Mouse (Mus musculus) midbrain, embryonic 11.5 days (tissue): ENCODE measurements at regions not wholly inside any gene's neighbourhood (a gene's known extent, or its start where the extent isn't known, plus 50 kb on each side); places are given as distances from the start of the nearest gene placed in this dataset.

Experiments used
- ATAC-seq: fragments of 200-750 bp; cut with Nextera tagmentation; 2 replicates; pipeline ENCODE4 v1.8.0; 2017; ENCODE audit warnings: moderate TSS enrichment, moderate library complexity; ENCODE audit not compliant: low FRiP score
- DNase-seq: peaks from one replicate; pipeline ENCODE4 v3.0.0; 2015; ENCODE audit warnings: low spot score; ENCODE audit errors: missing footprints
- H3K27ac ChIP-seq: fragments of 300-500 bp; sonication (generic); 2 replicates; pipeline ENCODE4 v1.5.1; 2014; ENCODE audit warnings: low read depth, low read length
- H3K27me3 ChIP-seq: fragments of 300-500 bp; sonication (generic); 2 replicates; pipeline ENCODE4 v1.6.1; 2014; ENCODE audit warnings: mild to moderate bottlenecking, low read length, moderate library complexity, mixed read lengths; ENCODE audit not compliant: control insufficient read depth, insufficient read depth
- H3K36me3 ChIP-seq: fragments of 300-500 bp; sonication (generic); 2 replicates; pipeline ENCODE4 v1.6.1; 2014; ENCODE audit warnings: mild to moderate bottlenecking, low read length, moderate library complexity, mixed read lengths; ENCODE audit not compliant: control insufficient read depth, insufficient read depth
- H3K4me1 ChIP-seq: fragments of 300-500 bp; sonication (generic); 2 replicates; pipeline ENCODE4 v1.6.1; 2014; ENCODE audit warnings: low read length; ENCODE audit not compliant: control insufficient read depth, insufficient read depth
- H3K4me2 ChIP-seq: fragments of 300-500 bp; sonication (generic); 2 replicates; pipeline ENCODE4 v1.6.1; 2014; ENCODE audit warnings: mild to moderate bottlenecking, moderate library complexity
- H3K4me3 ChIP-seq: fragments of 300-500 bp; sonication (generic); 2 replicates; pipeline ENCODE4 v1.5.1; 2014; ENCODE audit warnings: low read depth, low read length
- H3K9ac ChIP-seq: fragments of 300-500 bp; sonication (generic); 2 replicates; pipeline ENCODE4 v1.6.1; 2014; ENCODE audit warnings: low read length
- H3K9me3 ChIP-seq: fragments of 300-500 bp; sonication (generic); 2 replicates; pipeline ENCODE4 v1.6.1; 2016; ENCODE audit warnings: low read length; ENCODE audit not compliant: control insufficient read depth
- WGBS: fragments of 180-500 bp; shearing (Covaris S2); extraction: QIAGEN DNeasy Blood & Tissue Kit; methylation state at CpG from one replicate; pipeline ENCODE4 v1.1.7; 2014; 5-methylcytosine and 5-hydroxymethylcytosine counted together

- H3K27me3 ChIP-seq, result no peaks in the 10 kb centered on the region
- 69% methylated on average over 11 of the region's 11 CpGs for WGBS
- H3K27ac ChIP-seq, result no peak overlapping the region
- no peak overlapping the region for H3K9ac ChIP-seq
- no peaks in the 10 kb centered on the region for H3K4me1 ChIP-seq
- H3K36me3 ChIP-seq, result no peaks in the 10 kb centered on the region
- ATAC-seq (no peak), DNase-seq (no peak)
- no peak overlapping the region for H3K4me3 ChIP-seq
- H3K4me2 ChIP-seq, result no peak overlapping the region
- H3K9me3 ChIP-seq, result no peaks in the 10 kb centered on the region
Observed at GRCm38 (mm10) chr16:93026094-93026648, 200.2 kb upstream of the Runx1 start.

- ATAC-seq, result no peak
- H3K27me3 ChIP-seq, result no peaks in the 10 kb centered on the region
- no peak overlapping the region for H3K4me3 ChIP-seq
- H3K36me3 ChIP-seq, result no peaks in the 10 kb centered on the region
- H3K27ac ChIP-seq, result no peak overlapping the region
- whole genome bisulfite sequencing, result 75% methylated on average over 7 of the region's 7 CpGs
- H3K4me1 ChIP-seq, result no peaks in the 10 kb centered on the region
- no peaks in the 10 kb centered on the region for H3K9me3 ChIP-seq
- no peak for DNase-seq
- H3K4me2 ChIP-seq, result no peak overlapping the region
- H3K9ac ChIP-seq, result no peak overlapping the region
Observed at GRCm38 (mm10) chr16:93019800-93020555, 194.0 kb upstream of the Runx1 start.

DNA sequence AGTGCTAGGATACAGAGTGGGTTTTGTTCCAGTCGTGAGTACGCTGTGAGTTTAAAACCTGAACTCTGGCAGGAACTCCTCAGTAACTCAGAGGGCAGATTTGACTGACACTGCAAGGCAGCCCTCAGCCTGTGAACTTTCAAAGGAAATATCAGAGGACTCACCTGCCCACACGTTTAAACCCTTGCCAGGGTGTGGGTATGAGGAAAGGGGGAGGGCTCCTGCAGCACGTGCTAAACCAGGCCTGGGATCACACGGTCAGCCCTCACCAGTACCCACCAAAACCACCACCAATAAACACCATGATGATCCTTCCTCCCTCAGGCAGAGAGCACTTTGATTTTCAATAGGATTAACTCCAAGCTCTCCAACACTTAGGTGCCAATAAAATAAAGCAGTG is 192.8 kb upstream of the Runx1 start:
- H3K36me3 ChIP-seq, result no peaks in the 10 kb centered on the region
- H3K27ac ChIP-seq, result no peak overlapping the region
- H3K4me2 ChIP-seq, result no peak overlapping the region
- H3K4me1 ChIP-seq, result no peaks in the 10 kb centered on the region
- no peaks in the 10 kb centered on the region for H3K27me3 ChIP-seq
- ATAC-seq (no peak), DNase-seq (no peak)
- no peaks in the 10 kb centered on the region for H3K9me3 ChIP-seq
- 58% methylated on average over 5 of the region's 5 CpGs for WGBS
- no peak overlapping the region for H3K4me3 ChIP-seq
- no peak overlapping the region for H3K9ac ChIP-seq

DNA sequence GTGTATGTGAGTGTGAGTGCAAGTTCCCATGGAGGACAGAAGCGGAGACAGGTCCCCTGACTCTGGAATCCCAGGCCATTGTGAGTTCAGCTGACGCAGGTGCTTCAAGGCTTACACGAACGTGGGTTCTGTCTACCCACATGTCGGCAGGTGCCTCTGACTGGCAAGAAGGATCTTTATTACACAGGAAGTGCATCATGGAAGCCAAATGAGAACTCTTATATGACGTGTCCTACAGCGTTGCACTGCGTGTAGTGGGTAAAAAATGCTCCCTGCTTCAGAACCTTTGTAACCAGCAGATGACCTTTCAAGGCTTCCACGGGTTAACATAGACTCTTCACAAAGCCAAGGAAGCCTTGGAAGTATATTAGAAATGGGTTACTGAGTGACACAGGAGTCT is 191.1 kb upstream of the Runx1 start:
- H3K36me3 ChIP-seq, result no peaks in the 10 kb centered on the region
- H3K27ac ChIP-seq, result no peak overlapping the region
- no peak overlapping the region for H3K4me3 ChIP-seq
- ATAC-seq, result no peak
- H3K4me2 ChIP-seq, result no peak overlapping the region
- no peaks in the 10 kb centered on the region for H3K27me3 ChIP-seq
- no peaks in the 10 kb centered on the region for H3K9me3 ChIP-seq
- DNase-seq, result no peak
- H3K9ac ChIP-seq, result no peak overlapping the region
- 92% methylated on average over 9 of the region's 9 CpGs for WGBS
- H3K4me1 ChIP-seq, result no peaks in the 10 kb centered on the region

- no peak for ATAC-seq
- Histone ChIP-seq H3K27ac (no peak overlapping the region), H3K4me1 (no peaks in the 10 kb centered on the region), H3K36me3 (no peaks in the 10 kb centered on the region), H3K27me3 (no peaks in the 10 kb centered on the region), H3K4me2 (no peak overlapping the region), H3K9me3 (no peaks in the 10 kb centered on the region), H3K9ac (no peak overlapping the region), H3K4me3 (no peak overlapping the region)
- WGBS, result 79% methylated on average over 6 of the region's 6 CpGs
- no peak for DNase-seq
Observed at GRCm38 (mm10) chr16:93015636-93016035, 189.7 kb upstream of the Runx1 start.

DNA sequence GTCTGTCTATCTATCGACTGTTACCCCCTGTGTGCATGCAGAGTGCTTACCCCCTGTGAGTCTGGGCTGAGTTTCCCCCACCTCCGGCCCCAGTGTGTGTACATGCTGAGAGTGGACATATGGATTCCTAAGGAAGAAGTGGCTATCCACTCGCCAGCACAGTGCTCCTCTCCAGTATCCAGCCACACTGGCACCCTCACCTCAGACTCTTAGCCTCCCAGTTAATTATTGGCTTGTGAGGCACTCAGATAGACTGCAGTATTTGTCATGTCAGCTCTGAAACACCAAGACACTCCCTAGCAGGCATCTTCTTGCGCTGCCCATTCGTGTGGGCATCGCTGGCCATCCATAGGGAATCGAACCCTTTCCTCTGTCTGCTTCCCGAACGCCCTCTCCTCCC is 189.0 kb upstream of the Runx1 start:
- Histone ChIP-seq H3K27ac (no peak overlapping the region), H3K4me3 (no peak overlapping the region), H3K4me1 (no peaks in the 10 kb centered on the region), H3K27me3 (no peaks in the 10 kb centered on the region), H3K9ac (no peak overlapping the region), H3K4me2 (no peak overlapping the region), H3K9me3 (no peaks in the 10 kb centered on the region), H3K36me3 (no peaks in the 10 kb centered on the region)
- 90% methylated on average over 9 of the region's 9 CpGs for WGBS
- DNase-seq (no peak), ATAC-seq (no peak)

- no peak for DNase-seq
- ATAC-seq, result no peak
- no peaks in the 10 kb centered on the region for H3K9me3 ChIP-seq
- 61% methylated on average over 8 of the region's 8 CpGs for WGBS
- H3K36me3 ChIP-seq, result no peaks in the 10 kb centered on the region
- H3K27me3 ChIP-seq, result no peaks in the 10 kb centered on the region
- H3K4me2 ChIP-seq, result no peak overlapping the region
- H3K4me3 ChIP-seq, result no peak overlapping the region
- H3K27ac ChIP-seq, result no peak overlapping the region
- no peaks in the 10 kb centered on the region for H3K4me1 ChIP-seq
- no peak overlapping the region for H3K9ac ChIP-seq
Observed at GRCm38 (mm10) chr16:93013881-93014280, 187.9 kb upstream of the Runx1 start.

DNA sequence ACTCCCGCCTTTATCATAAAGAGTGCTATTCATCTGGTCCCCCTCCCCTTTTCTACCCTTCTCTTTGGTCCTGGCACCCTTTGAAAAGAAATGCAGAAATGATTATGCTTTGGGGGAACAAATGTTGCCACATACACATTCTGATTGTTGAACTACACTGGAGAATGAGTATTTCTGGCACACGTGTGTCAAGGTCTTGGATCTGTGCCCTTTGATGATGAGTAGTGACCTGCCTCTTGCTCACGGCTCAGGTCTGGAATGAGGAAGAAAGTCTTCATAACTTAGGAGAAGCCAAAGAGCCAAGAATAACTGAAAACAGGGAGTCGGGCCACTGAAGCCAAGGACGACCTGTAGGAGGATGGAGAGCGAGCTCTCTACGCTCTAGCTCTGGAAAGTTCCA is 187.3 kb upstream of the Runx1 start:
- 89% methylated on average over 7 of the region's 7 CpGs for WGBS
- no peaks in the 10 kb centered on the region for H3K27me3 ChIP-seq
- no peak overlapping the region for H3K27ac ChIP-seq
- DNase-seq (peak; percentile 19), ATAC-seq (no peak)
- no peak overlapping the region for H3K9ac ChIP-seq
- H3K4me3 ChIP-seq, result no peak overlapping the region
- H3K36me3 ChIP-seq, result no peaks in the 10 kb centered on the region
- no peak overlapping the region for H3K4me2 ChIP-seq
- no peaks in the 10 kb centered on the region for H3K9me3 ChIP-seq
- no peaks in the 10 kb centered on the region for H3K4me1 ChIP-seq

DNA sequence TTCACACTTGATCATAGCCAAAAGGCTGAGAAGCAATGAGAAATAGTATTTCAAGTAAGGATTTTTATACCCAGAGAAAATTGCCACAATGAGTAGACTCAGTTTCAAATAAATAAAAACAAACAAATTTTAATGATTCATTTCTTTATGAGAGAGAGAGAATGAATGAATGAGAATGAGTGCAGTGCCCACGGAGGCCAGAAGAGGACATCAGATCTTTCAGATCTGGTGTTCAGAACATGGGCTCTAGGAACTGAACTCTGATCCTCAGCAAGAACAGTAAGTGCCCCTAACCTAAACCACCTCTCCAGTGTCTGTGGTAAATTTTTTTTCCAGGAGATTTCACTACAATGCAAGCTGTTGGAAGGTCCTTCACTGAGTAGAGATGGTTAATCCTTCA is 185.5 kb upstream of the Runx1 start:
- Histone ChIP-seq H3K27ac (no peak overlapping the region), H3K36me3 (no peaks in the 10 kb centered on the region), H3K4me3 (no peak overlapping the region), H3K9ac (no peak overlapping the region), H3K4me1 (0 out of 2 replicates have a peak, but pooled peaks cover 3% of the 10 kb centered on the region), H3K27me3 (no peaks in the 10 kb centered on the region), H3K9me3 (no peaks in the 10 kb centered on the region), H3K4me2 (no peak overlapping the region)
- 82% methylated on average over 1 of the region's 1 CpGs for WGBS
- ATAC-seq, result no peak
- DNase-seq, result no peak
